ENCODE assay signal across 9 mouse cellular contexts in the genomic region with DNA sequence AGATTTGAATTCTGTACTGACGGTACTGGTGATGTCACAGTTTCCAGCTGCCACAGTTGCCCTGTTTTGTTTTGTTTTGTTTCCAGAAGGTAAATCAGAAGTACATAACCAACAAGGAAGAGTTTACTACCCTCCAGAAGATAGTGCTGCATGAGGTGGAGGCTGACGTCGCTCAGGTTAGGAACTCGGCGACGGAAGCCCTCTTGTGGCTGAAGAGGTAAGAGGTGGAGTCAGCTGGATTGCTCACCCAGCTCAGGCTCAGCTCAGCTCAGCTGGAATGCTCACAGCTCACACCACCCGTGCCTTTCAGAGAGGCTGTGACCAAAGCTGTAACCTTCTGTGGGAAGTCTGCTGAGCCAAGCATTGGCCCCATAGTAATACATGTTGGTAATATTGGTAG. TPM values are rescaled to one million over a fixed set of nuclear protein-coding genes. Genes with fewer than 3 reads are reported as not detected.
DNase-seq lines count a peak whose midpoint lies in the region; ATAC-seq lines count a peak whose summit lies in the region.
"Had no signal": no experiment of that assay in that cellular context is flagged by ENCODE, and none has a peak within 500 bp of the region (broad histone marks: within the 10 kb centered on the region; RNA-seq: fewer than 3 reads in every experiment).

No protein-coding gene starts in this region.

- no peaks in the 10 kb centered on the region for H3K27me3 ChIP-seq in midbrain, embryonic 10.5 days (ENCODE audit: low read depth, poor library complexity, severe bottlenecking)
- no peaks in the 10 kb centered on the region for H3K27me3 ChIP-seq in midbrain, embryonic 13.5 days
- H3K27me3 ChIP-seq: heart, embryonic 15.5 days had no signal

- H3K4me1 ChIP-seq in midbrain, embryonic 10.5 days: no peaks in the 10 kb centered on the region
- H3K4me1 ChIP-seq in midbrain, embryonic 13.5 days (replicated peaks): no peaks in the 10 kb centered on the region
- H3K4me1 ChIP-seq: heart, embryonic 15.5 days had no signal

- intact Hi-C loops in heart, postnatal 25 days (cut with DNase I): loop anchor here (2.0 kb wide), 1 partner anchor 43 kb away; no protein-coding TSS in a partner anchor

- H3K9ac ChIP-seq in midbrain, embryonic 13.5 days (replicated peaks): no peak overlapping the region
- H3K9ac ChIP-seq: heart, embryonic 15.5 days had no signal

- no peak overlapping the region for H3K4me2 ChIP-seq in midbrain, embryonic 13.5 days (replicated peaks)
- H3K4me2 ChIP-seq: heart, embryonic 15.5 days had no signal

- H3K27ac ChIP-seq in midbrain, embryonic 10.5 days (replicated peaks): no peak overlapping the region
- no peak overlapping the region for H3K27ac ChIP-seq in midbrain, embryonic 13.5 days
- H3K27ac ChIP-seq: heart, embryonic 15.5 days had no signal

- H3K36me3 ChIP-seq in midbrain, embryonic 10.5 days: peaks cover 50% of the 10 kb centered on the region
- H3K36me3 ChIP-seq in midbrain, embryonic 13.5 days: peaks cover 42% of the 10 kb centered on the region

- ATAC-seq in midbrain, embryonic 13.5 days: no peak

- no peaks in the 10 kb centered on the region for H3K9me3 ChIP-seq in midbrain, embryonic 10.5 days (replicated peaks)
- no peaks in the 10 kb centered on the region for H3K9me3 ChIP-seq in midbrain, embryonic 13.5 days
- H3K9me3 ChIP-seq: heart, embryonic 15.5 days had no signal

- peak; percentile 22 for DNase-seq in cerebellum, adult 11 months
- no peak for DNase-seq in cerebellum, postnatal 4 days (ENCODE audit: low spot score in 2 of 2)
- peak; percentile 18 for DNase-seq in midbrain, embryonic 10.5 days (ENCODE audit: low spot score)
- peak; percentile 30 to 31 for DNase-seq in cerebellum, postnatal 36 days
- peak; percentile 37 to 39 for DNase-seq in lung, adult 18-20 months
- DNase-seq in thymus, postnatal 4 days: peak; percentile 60
- DNase-seq in heart, postnatal 25 days (ENCODE audit: low spot score): no peak

- whole genome bisulfite sequencing in midbrain, embryonic 10.5 days: 39% methylated on average over 7 of the region's 7 CpGs
- 29% methylated on average over 7 of the region's 7 CpGs for WGBS in midbrain, embryonic 13.5 days

- no peak overlapping the region for H3K4me3 ChIP-seq in midbrain, embryonic 10.5 days
- H3K4me3 ChIP-seq in midbrain, embryonic 13.5 days (replicated peaks): no peak overlapping the region
- H3K4me3 ChIP-seq: heart, embryonic 15.5 days had no signal

RNA-seq across cellular contexts. Expression of gene Fkbp14, which starts 32.6 kb away (rescaled TPM):
- 13.0 and 14.2 TPM in 2 replicates for polyA plus RNA-seq in midbrain, embryonic 10.5 days (2016; fragmentation: Nextera tagmentation; extraction: Ambion mirVana)
- polyA plus RNA-seq in midbrain, embryonic 13.5 days (2015; fragmentation: Nextera tagmentation; extraction: Ambion mirVana): 7.9 and 8.2 TPM in 2 replicates
- 10 to 100 TPM in 1 of 2 experiments, 1 to 10 TPM in 1; 8.2 to 10.4 TPM for total RNA-seq in heart, postnatal 25 days (2021)

RNA-seq across cellular contexts. Expression of gene Plekha8, which starts 34.8 kb away (rescaled TPM):
- polyA plus RNA-seq in midbrain, embryonic 10.5 days (2016; fragmentation: Nextera tagmentation; extraction: Ambion mirVana): 16.2 and 16.5 TPM in 2 replicates
- polyA plus RNA-seq in midbrain, embryonic 13.5 days (2015; fragmentation: Nextera tagmentation; extraction: Ambion mirVana): 11.8 and 12.2 TPM in 2 replicates
- total RNA-seq in heart, postnatal 25 days (2021): 10 to 100 TPM; 10.6 TPM

RNA-seq across cellular contexts. Expression of gene Mturn, which starts 51.7 kb away (rescaled TPM):
- 14.9 and 28.9 TPM in 2 replicates for polyA plus RNA-seq in midbrain, embryonic 10.5 days (2016; fragmentation: Nextera tagmentation; extraction: Ambion mirVana)
- polyA plus RNA-seq in midbrain, embryonic 13.5 days (2015; fragmentation: Nextera tagmentation; extraction: Ambion mirVana): 78.4 and 81.2 TPM in 2 replicates
- total RNA-seq in heart, postnatal 25 days (2021): 10 to 100 TPM; 14.5 to 16.1 TPM

Comparison
In these comparisons a context has a peak if more than half of its experiments do, and no peak if none do; other contexts are left out.
1. DNase-seq: peak in cerebellum, adult 11 months (single experiment), midbrain, embryonic 10.5 days (single experiment), cerebellum, postnatal 36 days (2 of 2), lung, adult 18-20 months (2 of 2) and thymus, postnatal 4 days (single experiment); none in cerebellum, postnatal 4 days (0 of 2) and heart, postnatal 25 days (single experiment).